Mouse (Mus musculus): Measurements from ENCODE around the gene Vhl. TPM values are rescaled to one million over a fixed set of nuclear protein-coding genes. Genes with fewer than 3 reads are reported as not detected.
A peak's percentile ranks its signal among the peaks of the same experiment; 100 is the strongest.

Gene Vhl
- polyA plus RNA-seq, 1 experiment from 2014 or later: 23.4 TPM

GRCm38 (mm10) chr6:113612258-113612969, 11.3 kb upstream of the Vhl start:
- H3K27ac ChIP-seq (replicated peaks): no peak overlapping the region
- no peak overlapping the region for H3K4me3 ChIP-seq (ENCODE audit: low read depth, low read length)
- H3K4me2 ChIP-seq (replicated peaks; ENCODE audit: low read depth): no peak overlapping the region
- no peaks in the 10 kb centered on the region for H3K9me3 ChIP-seq (ENCODE audit: control insufficient read depth, low read length)
- no peak overlapping the region for H3K9ac ChIP-seq (ENCODE audit: low read length)
- no peaks in the 10 kb centered on the region for H3K4me1 ChIP-seq (replicated peaks; ENCODE audit: control insufficient read depth, insufficient read depth)
- no peaks in the 10 kb centered on the region for H3K27me3 ChIP-seq (ENCODE audit: control insufficient read depth, insufficient read depth, low read length)
- 88% methylated on average over 8 of the region's 8 CpGs for WGBS
- DNase-seq (ENCODE audit: low spot score) (no peak), ATAC-seq (ENCODE audit: low FRiP score, low TSS enrichment) (no peak)
- no peak for TF ChIP-seq EP300 (optimal IDR thresholded peaks at IDR 0.05)
- TF ChIP-seq CTCF (IDR thresholded peaks at IDR 0.05; ENCODE audit: low read depth): no peak
- H3K36me3 ChIP-seq (ENCODE audit: control insufficient read depth, insufficient read depth, low read length): peaks cover 15% of the 10 kb centered on the region

- Histone ChIP-seq H3K9ac (ENCODE audit: low read length) (no peak overlapping the region), H3K4me2 (replicated peaks; ENCODE audit: low read depth) (no peak overlapping the region), H3K9me3 (ENCODE audit: control insufficient read depth, low read length) (no peaks in the 10 kb centered on the region), H3K27ac (replicated peaks) (no peak overlapping the region), H3K4me1 (replicated peaks; ENCODE audit: control insufficient read depth, insufficient read depth) (no peaks in the 10 kb centered on the region), H3K4me3 (ENCODE audit: low read depth, low read length) (no peak overlapping the region), H3K27me3 (ENCODE audit: control insufficient read depth, insufficient read depth, low read length) (no peaks in the 10 kb centered on the region), H3K36me3 (ENCODE audit: control insufficient read depth, insufficient read depth, low read length) (peaks cover 24% of the 10 kb centered on the region)
- WGBS: 92% methylated on average over 7 of the region's 7 CpGs
- TF ChIP-seq EP300 (optimal IDR thresholded peaks at IDR 0.05) (no peak), CTCF (IDR thresholded peaks at IDR 0.05; ENCODE audit: low read depth) (no peak)
- DNase-seq (ENCODE audit: low spot score) (no peak), ATAC-seq (ENCODE audit: low FRiP score, low TSS enrichment) (no peak)
These were observed 9.6 kb upstream of the Vhl start for GRCm38 (mm10) chr6:113614152-113614551.

GRCm38 (mm10) chr6:113614997-113615396, 8.8 kb upstream of the Vhl start:
- H3K36me3 ChIP-seq (ENCODE audit: control insufficient read depth, insufficient read depth, low read length): peaks cover 24% of the 10 kb centered on the region
- TF ChIP-seq EP300 (optimal IDR thresholded peaks at IDR 0.05): no peak
- no peak for TF ChIP-seq CTCF (IDR thresholded peaks at IDR 0.05; ENCODE audit: low read depth)
- H3K4me1 ChIP-seq (replicated peaks; ENCODE audit: control insufficient read depth, insufficient read depth): no peaks in the 10 kb centered on the region
- ATAC-seq (ENCODE audit: low FRiP score, low TSS enrichment) (no peak), DNase-seq (ENCODE audit: low spot score) (no peak)
- 96% methylated on average over 8 of the region's 8 CpGs for WGBS
- H3K9ac ChIP-seq (ENCODE audit: low read length): no peak overlapping the region
- no peak overlapping the region for H3K4me3 ChIP-seq (ENCODE audit: low read depth, low read length)
- no peaks in the 10 kb centered on the region for H3K9me3 ChIP-seq (ENCODE audit: control insufficient read depth, low read length)
- no peak overlapping the region for H3K4me2 ChIP-seq (replicated peaks; ENCODE audit: low read depth)
- no peaks in the 10 kb centered on the region for H3K27me3 ChIP-seq (ENCODE audit: control insufficient read depth, insufficient read depth, low read length)
- no peak overlapping the region for H3K27ac ChIP-seq (replicated peaks)

GRCm38 (mm10) chr6:113615489-113615888, 8.3 kb upstream of the Vhl start:
- H3K4me1 ChIP-seq (replicated peaks; ENCODE audit: control insufficient read depth, insufficient read depth): no peaks in the 10 kb centered on the region
- H3K9ac ChIP-seq (ENCODE audit: low read length): no peak overlapping the region
- H3K4me2 ChIP-seq (replicated peaks; ENCODE audit: low read depth): no peak overlapping the region
- ATAC-seq (ENCODE audit: low FRiP score, low TSS enrichment) (no peak), DNase-seq (ENCODE audit: low spot score) (no peak)
- H3K27ac ChIP-seq (replicated peaks): no peak overlapping the region
- no peaks in the 10 kb centered on the region for H3K9me3 ChIP-seq (ENCODE audit: control insufficient read depth, low read length)
- H3K4me3 ChIP-seq (ENCODE audit: low read depth, low read length): no peak overlapping the region
- peaks cover 24% of the 10 kb centered on the region for H3K36me3 ChIP-seq (ENCODE audit: control insufficient read depth, insufficient read depth, low read length)
- WGBS: 87% methylated on average over 4 of the region's 4 CpGs
- no peak for TF ChIP-seq CTCF (IDR thresholded peaks at IDR 0.05; ENCODE audit: low read depth)
- TF ChIP-seq EP300 (optimal IDR thresholded peaks at IDR 0.05): no peak
- no peaks in the 10 kb centered on the region for H3K27me3 ChIP-seq (ENCODE audit: control insufficient read depth, insufficient read depth, low read length)

GRCm38 (mm10) chr6:113623386-113623785, 373 bp upstream of the Vhl start:
- H3K9ac ChIP-seq (ENCODE audit: low read length): peak overlapping the region; percentile 79
- no peaks in the 10 kb centered on the region for H3K27me3 ChIP-seq (ENCODE audit: control insufficient read depth, insufficient read depth, low read length)
- DNase-seq (ENCODE audit: low spot score) (no peak), ATAC-seq (ENCODE audit: low FRiP score, low TSS enrichment) (no peak)
- 66% methylated on average over 5 of the region's 5 CpGs for WGBS
- TF ChIP-seq EP300 (optimal IDR thresholded peaks at IDR 0.05) (no peak), CTCF (IDR thresholded peaks at IDR 0.05; ENCODE audit: low read depth) (no peak)
- H3K36me3 ChIP-seq (ENCODE audit: control insufficient read depth, insufficient read depth, low read length): peaks cover 2% of the 10 kb centered on the region; the same call in 1 of the 2 replicates
- peak overlapping the region; percentile 77 for H3K4me2 ChIP-seq (replicated peaks; ENCODE audit: low read depth)
- peak overlapping the region; percentile 68 for H3K4me3 ChIP-seq (ENCODE audit: low read depth, low read length)
- H3K27ac ChIP-seq (replicated peaks): peak overlapping the region; percentile 94; the same call in 1 of the 2 replicates
- H3K4me1 ChIP-seq (replicated peaks; ENCODE audit: control insufficient read depth, insufficient read depth): no peaks in the 10 kb centered on the region; the same call in 1 of the 2 replicates
- no peaks in the 10 kb centered on the region for H3K9me3 ChIP-seq (ENCODE audit: control insufficient read depth, low read length)

Measured in stomach, postnatal 0 days (tissue).